Mouse (Mus musculus) gonadal fat pad, adult 2 months (tissue): ENCODE data around the gene Ankrd63. TPM values are rescaled to one million over a fixed set of nuclear protein-coding genes. Genes with fewer than 3 reads are reported as not detected.

Experiments used
- DNase-seq: peaks from one replicate; pipeline ENCODE4 v3.0.0-alpha.2; 2012; ENCODE audit warnings: low read depth
- polyA plus RNA-seq: library from polyadenylated mRNA; depleted of rRNA; stranded (reverse); fragments of >200 nt; gene quantifications from 2 replicates; pipeline ENCODE4 v1.2.3, GENCODE M21; 2012

Ankrd63 gene
- polyA plus RNA-seq, 1 experiment: 0.01 TPM

GRCm38 (mm10) chr2:118693370-118693966, 10.3 kb downstream of the Ankrd63 start:
- no peak for DNase-seq

- DNase-seq: no peak
Observed at GRCm38 (mm10) chr2:118689875-118690274, 13.9 kb downstream of the Ankrd63 start.

GRCm38 (mm10) chr2:118687791-118688190, 16.0 kb downstream of the Ankrd63 start:
- no peak for DNase-seq

DNA sequence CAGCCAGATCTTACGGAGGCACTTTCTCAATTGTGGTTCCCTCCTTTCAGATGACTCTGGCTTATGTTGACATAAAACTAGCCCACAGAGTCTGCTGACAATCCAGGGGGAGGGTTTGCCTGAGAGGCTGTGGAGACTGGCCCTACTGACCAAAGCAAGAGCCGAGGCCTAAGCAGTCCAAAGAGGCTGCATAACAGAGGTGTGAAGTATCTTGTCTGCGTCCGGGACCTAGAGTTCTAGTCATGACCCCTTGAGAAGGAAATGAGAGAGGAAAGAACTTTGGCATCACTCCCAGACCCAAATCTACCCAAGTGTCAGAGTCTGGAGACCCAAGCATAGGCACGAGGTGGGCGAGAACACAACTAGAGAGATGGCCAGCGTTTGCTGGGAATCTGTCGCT, 17.1 kb downstream of the Ankrd63 start:
- DNase-seq: no peak

GRCm38 (mm10) chr2:118685088-118685487, 18.7 kb downstream of the Ankrd63 start:
- no peak for DNase-seq

GRCm38 (mm10) chr2:118682544-118683260, 21.1 kb downstream of the Ankrd63 start:
- no peak for DNase-seq

DNA sequence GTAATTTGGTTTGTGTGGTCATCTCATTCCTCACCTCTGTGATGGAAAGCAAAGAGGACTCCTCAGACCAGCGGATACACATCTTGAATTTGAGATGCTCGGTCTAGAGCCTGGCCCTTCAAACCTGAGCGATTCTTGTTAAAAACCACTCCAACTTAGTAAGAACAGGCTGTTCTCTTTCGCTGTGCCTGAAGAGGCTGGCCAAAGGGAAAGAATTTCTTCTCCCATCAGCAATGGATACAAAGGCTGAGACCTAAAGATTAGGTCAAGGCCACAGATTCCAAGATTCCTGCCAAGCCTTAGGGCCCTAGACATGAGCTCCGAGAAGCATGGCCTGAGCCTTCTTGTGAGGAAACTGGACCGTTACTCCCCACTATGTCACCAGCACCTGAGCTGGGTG, 22.8 kb downstream of the Ankrd63 start:
- DNase-seq: no peak

DNA sequence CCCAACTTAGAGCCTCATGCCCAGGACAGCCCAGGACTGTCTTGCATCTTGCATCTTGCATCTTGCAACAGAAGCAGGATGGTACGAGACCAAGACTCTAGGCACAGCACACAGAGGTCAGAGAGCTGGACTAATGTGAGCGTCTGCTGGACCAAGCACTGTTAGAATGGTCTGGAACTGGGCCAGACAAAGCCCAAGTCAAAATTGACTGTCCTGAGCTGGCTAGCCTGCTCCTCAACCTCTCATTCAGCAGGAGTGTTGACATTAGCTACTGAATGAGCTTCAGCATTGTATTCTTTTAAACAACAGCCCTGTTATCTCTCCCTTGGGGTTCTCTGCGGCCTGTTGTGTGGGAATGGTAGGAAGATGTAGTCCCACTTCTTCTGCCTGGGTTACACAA, 24.2 kb downstream of the Ankrd63 start:
- no peak for DNase-seq

DNA sequence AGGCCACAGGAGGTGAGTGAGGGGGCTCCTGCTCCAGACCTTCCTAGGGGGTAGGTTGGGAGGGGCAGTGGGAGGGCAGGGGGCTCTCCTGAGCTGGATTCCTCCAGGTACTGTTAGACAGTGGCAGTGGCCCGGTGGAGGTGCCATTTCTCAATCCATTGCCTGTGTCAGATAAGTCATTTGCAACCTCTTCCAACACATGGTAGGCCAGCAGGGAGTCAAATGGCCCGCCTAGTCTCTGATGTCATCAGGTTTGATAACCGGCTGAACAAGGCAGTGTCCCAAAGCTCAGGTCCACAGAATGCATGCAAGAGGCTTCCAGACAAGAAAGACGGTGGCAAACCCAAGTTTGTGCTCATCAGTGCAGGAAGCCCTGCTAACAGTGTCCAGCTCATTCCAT, 25.9 kb downstream of the Ankrd63 start:
- DNase-seq: no peak

GRCm38 (mm10) chr2:118676839-118677741, 26.7 kb downstream of the Ankrd63 start:
- DNase-seq: no peak

DNA sequence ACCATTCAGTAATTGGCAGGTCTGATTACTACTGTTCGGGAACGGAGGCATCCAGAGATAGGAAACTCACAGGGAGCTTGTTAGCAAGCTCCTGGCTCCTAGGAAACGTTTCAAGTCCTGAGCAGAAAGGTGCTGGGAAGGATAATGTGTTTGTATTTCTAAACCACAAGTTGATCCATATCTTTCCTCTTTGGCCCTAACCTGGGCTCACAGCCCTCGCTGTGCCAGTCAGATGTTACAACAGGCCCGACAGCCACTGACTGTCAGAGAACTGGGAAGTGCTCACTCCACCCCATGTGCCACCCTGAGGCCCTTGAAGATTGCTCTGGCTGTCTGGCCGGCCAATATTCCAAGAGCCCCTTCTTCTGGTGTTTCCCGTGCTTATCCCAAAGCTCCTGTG, 29.3 kb downstream of the Ankrd63 start:
- no peak for DNase-seq

- no peak for DNase-seq
Observed at GRCm38 (mm10) chr2:118673686-118674465, 29.9 kb downstream of the Ankrd63 start.

- DNase-seq: no peak
Observed at GRCm38 (mm10) chr2:118671728-118672127, 32.0 kb downstream of the Ankrd63 start.

- DNase-seq: no peak
Observed at GRCm38 (mm10) chr2:118669785-118670184, 34.0 kb downstream of the Ankrd63 start.

DNA sequence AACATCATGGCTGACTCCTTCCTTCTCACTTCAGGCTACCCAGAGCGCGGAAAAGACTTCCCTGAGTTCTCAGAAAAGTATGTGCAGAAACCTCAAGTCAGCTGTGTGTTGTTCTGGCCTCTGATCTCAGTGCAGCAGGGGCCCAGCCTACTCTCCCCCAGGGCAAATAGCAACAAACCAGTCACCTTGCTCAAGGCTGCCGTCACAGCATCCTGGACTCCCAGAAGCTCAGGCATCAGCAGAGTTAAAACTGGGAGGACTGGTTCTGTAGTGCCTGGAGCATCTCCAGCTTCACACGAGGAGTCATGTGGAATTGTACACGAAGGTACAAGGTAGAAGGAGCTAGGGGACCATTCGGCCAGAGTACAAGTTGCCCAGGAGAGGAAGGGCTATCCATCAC, 34.5 kb downstream of the Ankrd63 start:
- no peak for DNase-seq

DNA sequence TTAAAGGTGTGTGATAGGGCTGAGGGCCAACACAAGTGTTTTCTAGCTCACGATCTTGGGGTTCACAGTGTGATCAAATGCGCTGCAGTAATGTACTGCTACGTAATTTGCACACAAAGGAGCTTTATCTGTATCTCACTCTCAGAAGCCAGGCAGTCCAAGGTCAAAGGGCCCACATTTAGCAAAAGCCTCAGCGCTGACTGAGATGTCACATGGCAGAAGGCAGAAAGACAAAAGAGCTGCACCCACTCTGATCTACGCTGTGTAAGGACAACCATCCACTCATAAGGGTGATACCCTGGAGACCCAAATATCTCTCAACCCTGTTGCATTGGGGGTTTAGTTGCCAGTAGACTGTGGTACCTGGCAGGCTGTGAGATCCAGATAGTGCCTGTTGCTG, 36.6 kb downstream of the Ankrd63 start:
- no peak for DNase-seq

- no peak for DNase-seq
Observed at GRCm38 (mm10) chr2:118665616-118666015, 38.1 kb downstream of the Ankrd63 start.

DNA sequence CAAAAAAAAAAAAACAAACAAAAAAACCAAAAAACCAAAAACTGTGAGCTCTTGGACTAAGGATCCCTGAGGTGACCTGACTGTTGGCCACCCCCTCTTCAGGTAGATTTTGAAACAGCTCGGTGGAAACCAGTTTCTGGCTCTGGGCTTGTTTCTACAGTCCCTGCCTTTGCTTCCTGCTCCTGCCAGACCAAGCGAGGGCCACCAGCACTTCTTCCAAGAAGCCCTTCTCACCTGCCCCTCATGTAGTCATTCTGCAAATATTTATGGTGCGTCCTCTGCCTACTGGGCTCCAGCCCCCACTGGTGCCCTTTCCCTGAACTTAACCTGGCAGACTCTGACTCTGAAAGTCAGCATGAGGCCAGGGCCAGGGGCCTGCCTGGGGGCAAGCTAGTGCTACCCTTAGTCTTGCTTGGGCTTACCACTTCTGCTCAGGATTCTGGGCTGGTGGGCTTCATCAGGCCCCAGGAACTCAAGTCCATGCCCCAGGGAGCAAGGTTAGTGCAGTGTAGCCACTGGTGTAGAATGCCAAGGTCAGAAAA, 38.7 kb downstream of the Ankrd63 start:
- DNase-seq: no peak

DNA sequence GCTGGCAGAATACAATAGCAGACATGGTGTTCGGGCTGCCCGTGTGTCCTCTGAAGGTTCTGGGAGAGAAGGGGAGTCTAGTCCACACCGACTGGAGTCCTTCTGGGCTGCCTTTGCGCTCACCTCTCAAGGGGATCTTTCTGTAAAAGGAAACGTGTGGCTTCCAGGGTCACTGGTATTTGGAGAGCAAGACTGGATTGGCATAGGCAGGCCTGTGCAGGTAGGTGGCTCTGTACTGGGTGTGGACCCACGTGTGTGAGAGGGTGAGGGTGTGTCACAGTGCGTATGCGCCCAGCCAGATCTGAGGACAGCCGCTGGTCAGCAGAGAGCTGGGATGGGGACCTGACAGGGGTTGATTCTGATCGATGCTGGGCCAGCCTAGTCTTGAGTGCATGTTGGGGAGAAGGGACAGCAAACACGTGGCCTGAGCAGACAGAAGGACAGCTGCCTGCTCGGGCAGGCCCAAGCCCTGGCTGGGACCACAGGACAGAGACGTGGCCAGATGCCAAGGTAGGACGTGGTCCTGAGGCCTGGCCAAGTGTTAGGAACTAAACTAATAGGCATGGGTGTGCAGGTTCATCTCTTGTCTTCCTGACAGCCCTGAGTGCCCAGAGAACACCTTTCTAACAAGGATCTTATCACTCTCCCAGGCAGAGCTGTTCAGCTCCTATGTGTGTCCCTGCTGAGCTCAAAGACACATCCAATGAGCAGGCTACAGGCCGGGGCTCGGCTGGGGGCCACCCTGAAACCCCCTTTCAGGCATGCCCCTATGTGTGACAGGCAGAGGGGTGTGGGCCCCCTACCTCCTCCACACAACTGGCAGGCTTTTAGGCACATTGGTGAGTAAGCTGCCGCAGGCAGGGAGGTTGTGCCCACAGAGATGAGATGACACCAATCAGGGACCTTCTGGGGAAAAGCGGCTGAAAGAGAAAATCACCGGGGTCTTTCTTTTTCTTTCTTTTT, 39.7 kb downstream of the Ankrd63 start:
- DNase-seq: no peak
